Mouse (Mus musculus) liver, embryonic 14.5 days (tissue): ENCODE results near the gene Prn.

Experiments used
- CTCF ChIP-seq: IDR thresholded peaks from 2 replicates; pipeline ENCODE4 v1.5.1; 2016; ENCODE audit warnings: antibody characterized with exemption, low read depth, control low read depth
- EP300 ChIP-seq: IDR thresholded peaks from 2 replicates; pipeline ENCODE4 v1.6.1; 2016; ENCODE audit warnings: antibody characterized with exemption, low read depth

GRCm38 (mm10) chr2:131910847-131911246 lies 1.1 kb downstream of the Prn start:
- no peak for TF ChIP-seq CTCF
- no peak for TF ChIP-seq EP300
